Mouse (Mus musculus) fibroblast of lung, adult 2 months (primary cell): ENCODE measurements around the gene Galk1.

Source experiments
- DNase-seq: peaks from one replicate; pipeline ENCODE4 v3.0.0-alpha.2; 2011; ENCODE audit warnings: low read depth

The Galk1 gene

GRCm38 (mm10) chr11:116012262-116012947 lies at the start of gene Galk1:
Galk1 (minus strand) TSS chr11:116012719.
- DNase-seq, result peak; percentile 73

- DNase-seq, result no peak
Observed at GRCm38 (mm10) chr11:116061641-116062415, 49.3 kb upstream of the Galk1 start.

GRCm38 (mm10) chr11:116060596-116060995 lies 48.1 kb upstream of the Galk1 start:
- no peak for DNase-seq

GRCm38 (mm10) chr11:116059691-116060025 lies 47.1 kb upstream of the Galk1 start:
- DNase-seq, result no peak

- no peak for DNase-seq
Observed at GRCm38 (mm10) chr11:116058868-116059690, 46.6 kb upstream of the Galk1 start.

- DNase-seq, result no peak
Observed at GRCm38 (mm10) chr11:116058022-116058614, 45.6 kb upstream of the Galk1 start.

- no peak for DNase-seq
Observed at GRCm38 (mm10) chr11:116057237-116057881, 44.8 kb upstream of the Galk1 start.

- DNase-seq, result no peak
Observed at GRCm38 (mm10) chr11:116055873-116056272, 43.4 kb upstream of the Galk1 start.

GRCm38 (mm10) chr11:116053510-116054229 lies 41.2 kb upstream of the Galk1 start:
- no peak for DNase-seq

- no peak for DNase-seq
Observed at GRCm38 (mm10) chr11:116050196-116050595, 37.7 kb upstream of the Galk1 start.

GRCm38 (mm10) chr11:116049610-116050009 lies 37.1 kb upstream of the Galk1 start:
- no peak for DNase-seq

GRCm38 (mm10) chr11:116045173-116045572 lies 32.7 kb upstream of the Galk1 start:
- no peak for DNase-seq

- DNase-seq, result no peak
Observed at GRCm38 (mm10) chr11:116043286-116043685, 30.8 kb upstream of the Galk1 start.

- no peak for DNase-seq
Observed at GRCm38 (mm10) chr11:116042372-116043138, 30.0 kb upstream of the Galk1 start.

- DNase-seq, result no peak
Observed at GRCm38 (mm10) chr11:116041833-116042232, 29.3 kb upstream of the Galk1 start.

- no peak for DNase-seq
Observed at GRCm38 (mm10) chr11:116040593-116040992, 28.1 kb upstream of the Galk1 start.

- DNase-seq, result no peak
Observed at GRCm38 (mm10) chr11:116037826-116038225, 25.3 kb upstream of the Galk1 start.

- DNase-seq, result no peak
Observed at GRCm38 (mm10) chr11:116036671-116037070, 24.2 kb upstream of the Galk1 start.

- DNase-seq, result no peak
Observed at GRCm38 (mm10) chr11:116034584-116034983, 22.1 kb upstream of the Galk1 start.
